Mouse (Mus musculus): ENCODE measurements around the gene Slc2a12.

Gene Slc2a12

GRCm38 (mm10) chr10:22644171-22644570, 640 bp upstream of the Slc2a12 start:
- TF ChIP-seq GATA4 (IDR thresholded peaks at IDR 0.05; ENCODE audit: insufficient replicate concordance, low read length): no peak

GRCm38 (mm10) chr10:22648702-22649101, 3.9 kb downstream of the Slc2a12 start:
- TF ChIP-seq GATA4 (IDR thresholded peaks at IDR 0.05; ENCODE audit: insufficient replicate concordance, low read length): no peak

GRCm38 (mm10) chr10:22653820-22654219, 9.0 kb downstream of the Slc2a12 start:
- no peak for TF ChIP-seq GATA4 (IDR thresholded peaks at IDR 0.05; ENCODE audit: insufficient replicate concordance, low read length)

- TF ChIP-seq GATA4 (IDR thresholded peaks at IDR 0.05; ENCODE audit: insufficient replicate concordance, low read length): no peak
Observed at GRCm38 (mm10) chr10:22658534-22659385, 13.9 kb downstream of the Slc2a12 start.

GRCm38 (mm10) chr10:22659386-22659725, 14.5 kb downstream of the Slc2a12 start:
- TF ChIP-seq GATA4 (IDR thresholded peaks at IDR 0.05; ENCODE audit: insufficient replicate concordance, low read length): no peak

GRCm38 (mm10) chr10:22660286-22661000, 15.6 kb downstream of the Slc2a12 start:
- no peak for TF ChIP-seq GATA4 (IDR thresholded peaks at IDR 0.05; ENCODE audit: insufficient replicate concordance, low read length)

GRCm38 (mm10) chr10:22668509-22668908, 23.7 kb downstream of the Slc2a12 start:
- TF ChIP-seq GATA4 (IDR thresholded peaks at IDR 0.05; ENCODE audit: insufficient replicate concordance, low read length): no peak

- no peak for TF ChIP-seq GATA4 (IDR thresholded peaks at IDR 0.05; ENCODE audit: insufficient replicate concordance, low read length)
Observed at GRCm38 (mm10) chr10:22674176-22674575, 29.4 kb downstream of the Slc2a12 start.

- TF ChIP-seq GATA4 (IDR thresholded peaks at IDR 0.05; ENCODE audit: insufficient replicate concordance, low read length): no peak
Observed at GRCm38 (mm10) chr10:22675848-22676630, 31.2 kb downstream of the Slc2a12 start.

- no peak for TF ChIP-seq GATA4 (IDR thresholded peaks at IDR 0.05; ENCODE audit: insufficient replicate concordance, low read length)
Observed at GRCm38 (mm10) chr10:22696236-22696635, 51.4 kb downstream of the Slc2a12 start.

- TF ChIP-seq GATA4 (IDR thresholded peaks at IDR 0.05; ENCODE audit: insufficient replicate concordance, low read length): no peak
Observed at GRCm38 (mm10) chr10:22696864-22697263, 52.1 kb downstream of the Slc2a12 start.

GRCm38 (mm10) chr10:22698158-22698953, 53.5 kb downstream of the Slc2a12 start:
- TF ChIP-seq GATA4 (IDR thresholded peaks at IDR 0.05; ENCODE audit: insufficient replicate concordance, low read length): no peak

- no peak for TF ChIP-seq GATA4 (IDR thresholded peaks at IDR 0.05; ENCODE audit: insufficient replicate concordance, low read length)
Observed at GRCm38 (mm10) chr10:22699487-22700335, 54.9 kb downstream of the Slc2a12 start.

- TF ChIP-seq GATA4 (IDR thresholded peaks at IDR 0.05; ENCODE audit: insufficient replicate concordance, low read length): no peak
Observed at GRCm38 (mm10) chr10:22700773-22701172, 56.0 kb downstream of the Slc2a12 start.
